In the genomic region with DNA sequence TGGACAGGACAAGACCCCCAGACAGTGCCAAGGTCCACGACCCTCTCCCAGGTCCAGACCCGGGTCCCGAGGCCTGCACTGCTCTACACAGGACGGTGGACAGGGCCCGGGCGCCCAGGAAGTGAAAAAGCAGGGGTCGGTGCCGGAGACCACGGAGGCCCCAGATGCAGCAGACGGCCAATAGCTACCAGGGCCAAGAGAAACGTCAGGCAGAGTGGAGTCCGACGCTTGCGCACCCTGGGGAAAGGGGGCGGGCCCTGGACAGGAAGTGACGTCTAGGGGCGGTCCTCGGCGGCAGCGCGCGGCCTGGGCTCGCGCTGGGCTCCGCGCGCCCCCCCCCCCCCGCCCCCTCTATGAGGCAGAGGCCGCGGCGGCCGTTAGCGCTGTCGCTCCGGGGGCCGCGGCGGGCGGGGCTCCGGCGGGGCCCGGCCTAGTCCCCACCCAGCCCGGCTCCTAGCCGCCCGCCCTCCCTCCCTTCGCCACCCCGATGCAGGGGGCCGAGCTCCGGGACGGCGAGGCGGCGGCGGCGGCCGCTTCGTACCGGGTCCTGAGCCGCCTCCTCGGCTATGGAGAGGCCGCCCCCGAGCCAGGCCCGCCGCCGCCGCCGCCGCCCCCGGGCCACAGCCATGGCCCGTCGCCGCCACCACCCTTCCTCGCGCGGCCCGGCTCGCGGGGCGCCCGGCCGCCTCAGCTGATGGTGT, we compare ENCODE assay signal across 8 mouse cellular contexts. TPM values are rescaled to one million over a fixed set of nuclear protein-coding genes. Genes with fewer than 3 reads are reported as not detected.
DNase-seq lines count a peak whose midpoint lies in the region; ATAC-seq and TF ChIP-seq lines count a peak whose summit lies in the region.

A gene (plus strand): TSS at position 604 of the 701 bp plus-strand sequence.

- H3K79me3 ChIP-seq in C2C12 (ENCODE audit: low read depth) = peaks cover 33% of the 10 kb centered on the region

- no peak for TF ChIP-seq CTCF in C2C12 (IDR thresholded peaks at IDR 0.05; ENCODE audit: control insufficient read depth, insufficient read depth, insufficient read length)
- TF ChIP-seq CTCF in brain, embryonic 14.5 days (IDR thresholded peaks at IDR 0.05; ENCODE audit: borderline replicate concordance, extremely low read depth, insufficient read depth, insufficient read length) = no peak

- H3K4me3 ChIP-seq in C2C12 (ENCODE audit: insufficient read depth, poor library complexity, severe bottlenecking) = peak within 1 kb of the TSS; percentile 75
- H3K4me3 ChIP-seq in erythroblast, embryonic 14.5 days (replicated peaks) = peak within 1 kb of the TSS; percentile 77
- H3K4me3 ChIP-seq in heart, embryonic 13.5 days = peak within 1 kb of the TSS; percentile 99
- peak within 1 kb of the TSS; percentile 99 for H3K4me3 ChIP-seq in liver, embryonic 12.5 days
- peak within 1 kb of the TSS; percentile 99 for H3K4me3 ChIP-seq in stomach, embryonic 15.5 days (replicated peaks)

- H3K27ac ChIP-seq in heart, embryonic 13.5 days (replicated peaks) = peak within 1 kb of the TSS; percentile 97
- peak within 1 kb of the TSS; percentile 91 for H3K27ac ChIP-seq in liver, embryonic 12.5 days
- peak within 1 kb of the TSS; percentile 85 for H3K27ac ChIP-seq in stomach, embryonic 15.5 days

- peak; percentile 78 for TF ChIP-seq POLR2A in brain, embryonic 14.5 days (IDR thresholded peaks at IDR 0.05; ENCODE audit: borderline replicate concordance, extremely low read depth, insufficient read depth, insufficient read length, poor library complexity, severe bottlenecking)

- peak; percentile 90 for ATAC-seq in heart, embryonic 13.5 days (ENCODE audit: extremely low read depth, insufficient number of reproducible peaks, low FRiP score, low TSS enrichment)
- ATAC-seq in liver, embryonic 12.5 days = peak; percentile 96
- peak; percentile 97 for ATAC-seq in stomach, embryonic 15.5 days (ENCODE audit: insufficient read depth, low FRiP score, low read depth)

- H3K79me2 ChIP-seq in C2C12 (ENCODE audit: control insufficient read depth, insufficient read depth) = peaks cover 46% of the 10 kb centered on the region

- peak within 1 kb of the TSS; percentile 77 for H3K4me2 ChIP-seq in heart, embryonic 13.5 days
- H3K4me2 ChIP-seq in liver, embryonic 12.5 days = peak within 1 kb of the TSS; percentile 98
- peak within 1 kb of the TSS; percentile 87 for H3K4me2 ChIP-seq in stomach, embryonic 15.5 days

- no peaks in the 10 kb centered on the region for H3K36me3 ChIP-seq in C2C12 (ENCODE audit: control insufficient read depth, insufficient read depth)
- H3K36me3 ChIP-seq in erythroblast, embryonic 14.5 days (ENCODE audit: control insufficient read depth) = peaks cover 5% of the 10 kb centered on the region
- no peaks in the 10 kb centered on the region; the same call in 1 of the 2 replicates for H3K36me3 ChIP-seq in heart, embryonic 13.5 days
- no peaks in the 10 kb centered on the region for H3K36me3 ChIP-seq in liver, embryonic 12.5 days
- no peaks in the 10 kb centered on the region for H3K36me3 ChIP-seq in stomach, embryonic 15.5 days

- peak within 1 kb of the TSS; percentile 100 for H3K9ac ChIP-seq in heart, embryonic 13.5 days
- peak within 1 kb of the TSS; percentile 98 for H3K9ac ChIP-seq in liver, embryonic 12.5 days
- peak within 1 kb of the TSS; percentile 99 for H3K9ac ChIP-seq in stomach, embryonic 15.5 days

- DNase-seq in brain, embryonic 14.5 days (ENCODE audit: low read depth) = peak; percentile 97
- peak; percentile 97 for DNase-seq in kidney, postnatal 10 days
- peak; percentile 90 to 92 for DNase-seq in natural killer cell, adult 2 months (ENCODE audit: low spot score in 2 of 2)

- WGBS in heart, embryonic 13.5 days = under 1% methylated on average over 24 of the region's 81 CpGs
- under 1% methylated on average over 14 of the region's 81 CpGs for WGBS in liver, embryonic 12.5 days (ENCODE audit: insufficient replicate concordance)
- WGBS in stomach, embryonic 15.5 days = 0% methylated on average over 23 of the region's 81 CpGs

- H3K27me3 ChIP-seq in C2C12 (ENCODE audit: control insufficient read depth, insufficient read depth, insufficient read length) = no peaks in the 10 kb centered on the region
- H3K27me3 ChIP-seq in erythroblast, embryonic 14.5 days (ENCODE audit: control insufficient read depth) = no peaks in the 10 kb centered on the region
- no peaks in the 10 kb centered on the region for H3K27me3 ChIP-seq in heart, embryonic 13.5 days (replicated peaks)
- no peaks in the 10 kb centered on the region for H3K27me3 ChIP-seq in liver, embryonic 12.5 days (replicated peaks)
- no peaks in the 10 kb centered on the region for H3K27me3 ChIP-seq in stomach, embryonic 15.5 days (replicated peaks)

- no peaks in the 10 kb centered on the region for H3K9me3 ChIP-seq in erythroblast, embryonic 14.5 days (ENCODE audit: control insufficient read depth, low read length)
- H3K9me3 ChIP-seq in heart, embryonic 13.5 days = no peaks in the 10 kb centered on the region
- no peaks in the 10 kb centered on the region for H3K9me3 ChIP-seq in liver, embryonic 12.5 days (replicated peaks)
- H3K9me3 ChIP-seq in stomach, embryonic 15.5 days = no peaks in the 10 kb centered on the region

- peak within 1 kb of the TSS; percentile 94 for H3ac ChIP-seq in C2C12 (ENCODE audit: control insufficient read depth, insufficient read length, low read depth)

- H3K4me1 ChIP-seq in erythroblast, embryonic 14.5 days (ENCODE audit: control insufficient read depth) = peaks cover 39% of the 10 kb centered on the region
- peaks cover 32% of the 10 kb centered on the region for H3K4me1 ChIP-seq in heart, embryonic 13.5 days
- peaks cover 36% of the 10 kb centered on the region for H3K4me1 ChIP-seq in liver, embryonic 12.5 days
- H3K4me1 ChIP-seq in stomach, embryonic 15.5 days = peaks cover 23% of the 10 kb centered on the region

TF ChIP-seq in C2C12, 6 proteins besides CTCF, POLR2A, EP300 and RAD21:
- TF ChIP-seq FOSL1 (IDR thresholded peaks at IDR 0.05; ENCODE audit: insufficient read depth, low read length, poor library complexity, severe bottlenecking) (no peak), USF1 (IDR thresholded peaks at IDR 0.05; ENCODE audit: low read depth) (no peak), CEBPB (IDR thresholded peaks at IDR 0.05; ENCODE audit: low read depth) (no peak), MAX (IDR thresholded peaks at IDR 0.05) (no peak), MYOD1 (IDR thresholded peaks at IDR 0.05; ENCODE audit: control insufficient read depth, insufficient read length, low read depth) (no peak), MYOG (IDR thresholded peaks at IDR 0.05; ENCODE audit: control insufficient read depth, extremely low read depth, insufficient read length) (no peak)

RNA-seq across cellular contexts. Expression of the gene that starts here (rescaled TPM):
- 8.1 TPM for polyA plus RNA-seq in C2C12 (2012; fragmentation: generic; extraction: Trizol)
- polyA plus RNA-seq in brain, embryonic 14.5 days (2012; rRNA removed) = 31.2 and 37.1 TPM in 2 replicates
- 0.19 and 0.24 TPM in 2 replicates for polyA plus RNA-seq in erythroblast, embryonic 14.5 days (2012)
- 3.2 and 3.4 TPM in 2 replicates for polyA plus RNA-seq in heart, embryonic 13.5 days (2015; fragmentation: Nextera tagmentation; extraction: Ambion mirVana)
- 1.9 and 2.1 TPM in 2 replicates for polyA plus RNA-seq in liver, embryonic 12.5 days (2016; fragmentation: Nextera tagmentation; extraction: Ambion mirVana)
- polyA plus RNA-seq in stomach, embryonic 15.5 days (2015; fragmentation: Nextera tagmentation; extraction: Ambion mirVana) = 3.4 and 3.8 TPM in 2 replicates

Comparison
In these comparisons a context has a peak if more than half of its experiments do, and no peak if none do; other contexts are left out.
1. Peak in every context shown above with its lines: DNase-seq, ATAC-seq, H3K4me3 ChIP-seq and H3K27ac ChIP-seq.